Mouse (Mus musculus): ENCODE data around the gene Armc12. TPM values are rescaled to one million over a fixed set of nuclear protein-coding genes. Genes with fewer than 3 reads are reported as not detected.
"Not testable (repeated sequence)": the region's sequence is repeated elsewhere in the genome, so short reads cannot be mapped to it uniquely, and the experiment has no call there.

Gene Armc12
- polyA plus RNA-seq, 1 experiment = 0.05 TPM

DNA sequence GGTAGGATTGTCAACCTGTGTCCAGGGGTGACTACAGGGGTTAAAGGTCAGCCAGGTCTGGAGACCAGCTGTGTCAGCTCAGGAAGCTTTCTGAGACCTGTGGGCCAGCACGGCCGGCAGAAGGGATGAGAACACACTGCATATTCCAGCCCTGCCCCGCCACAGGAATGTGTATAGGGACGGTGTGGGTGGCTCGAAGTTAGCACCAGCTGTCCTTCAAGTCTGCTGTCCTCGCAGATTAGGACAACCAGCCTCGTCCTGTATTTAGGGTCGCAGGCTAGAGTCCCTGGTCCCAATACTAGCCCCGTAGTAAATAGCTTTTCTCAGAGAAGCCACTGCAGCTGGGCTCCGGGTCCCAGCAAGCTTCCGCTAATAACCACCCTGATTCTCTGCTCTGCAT lies 17.9 kb downstream of the Armc12 start:
- TF ChIP-seq CTCF (IDR thresholded peaks at IDR 0.05; ENCODE audit: borderline replicate concordance, extremely low read depth, insufficient read depth, insufficient read length) = no peak
- DNase-seq (ENCODE audit: low read depth) = no peak

GRCm38 (mm10) chr17:28549111-28549510 lies 18.5 kb downstream of the Armc12 start, which contains the start of gene Clpsl2:
TSS of gene Clpsl2 (plus strand) at chr17:28549411.
- TF ChIP-seq POLR2A (IDR thresholded peaks at IDR 0.05; ENCODE audit: borderline replicate concordance, extremely low read depth, insufficient read depth, insufficient read length, poor library complexity, severe bottlenecking) = no peak
- no peak for TF ChIP-seq CTCF (IDR thresholded peaks at IDR 0.05; ENCODE audit: borderline replicate concordance, extremely low read depth, insufficient read depth, insufficient read length)
- no peak for DNase-seq (ENCODE audit: low read depth)

DNA sequence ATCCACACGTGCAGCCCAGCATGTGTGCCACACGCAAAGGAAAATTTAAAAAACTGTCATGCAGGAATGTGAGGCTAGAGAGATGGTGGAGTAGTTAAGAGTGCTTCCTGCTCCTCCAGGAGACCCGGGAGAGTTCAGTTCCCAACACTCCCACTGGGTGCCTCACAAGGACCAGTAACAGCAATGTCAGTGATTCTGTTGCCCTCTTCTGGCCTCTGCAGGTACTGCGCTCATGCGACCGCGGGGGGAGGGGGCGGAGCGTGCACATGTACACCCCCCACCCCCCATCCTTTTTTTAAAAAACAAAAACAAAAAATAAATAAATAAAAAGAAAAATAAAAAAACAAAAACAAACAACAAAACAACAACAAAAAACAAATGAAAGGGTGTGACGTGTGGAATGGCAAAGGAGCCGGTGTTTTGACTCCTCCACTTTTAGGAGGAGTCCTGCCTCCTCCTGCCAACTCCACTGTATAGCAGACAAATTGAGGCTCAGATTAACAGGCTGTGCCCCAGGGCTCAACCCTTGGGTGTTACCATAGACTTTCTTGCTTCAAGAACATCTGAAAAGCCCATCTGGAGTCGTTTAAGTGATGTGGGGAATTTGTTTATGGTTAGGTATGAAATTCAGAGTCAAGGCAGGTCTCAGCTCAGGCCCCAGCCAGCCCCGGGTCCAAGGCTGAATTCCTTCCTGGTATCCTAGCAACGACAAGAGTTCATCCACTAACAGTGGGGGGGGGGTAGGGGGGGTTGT lies 22.6 kb downstream of the Armc12 start:
- TF ChIP-seq POLR2A (IDR thresholded peaks at IDR 0.05; ENCODE audit: borderline replicate concordance, extremely low read depth, insufficient read depth, insufficient read length, poor library complexity, severe bottlenecking) (no peak), CTCF (IDR thresholded peaks at IDR 0.05; ENCODE audit: borderline replicate concordance, extremely low read depth, insufficient read depth, insufficient read length) (peak; percentile 87)
- peak; percentile 69 for DNase-seq (ENCODE audit: low read depth)

DNA sequence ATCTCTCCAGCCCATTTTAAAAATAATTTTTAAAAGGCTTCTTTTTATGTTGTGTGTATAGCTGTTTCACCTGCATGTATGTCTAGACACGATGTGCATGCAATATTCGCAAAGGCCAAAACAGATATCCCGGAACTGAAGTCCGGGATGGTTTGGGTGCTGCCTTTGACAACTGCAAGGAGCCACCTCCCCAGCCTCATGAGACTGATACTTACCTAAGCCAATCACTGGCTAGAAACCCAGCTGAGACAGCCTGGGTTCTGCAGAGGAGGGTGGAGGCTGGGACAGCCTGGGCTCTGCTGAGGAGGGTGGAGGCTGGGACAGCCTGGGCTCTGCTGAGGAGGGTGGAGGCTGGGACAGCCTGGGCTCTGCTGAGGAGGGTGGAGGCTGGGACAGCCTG lies 23.4 kb downstream of the Armc12 start:
- not testable (repeated sequence) for DNase-seq (ENCODE audit: low read depth)

GRCm38 (mm10) chr17:28556635-28557396 lies 26.2 kb downstream of the Armc12 start:
- peak; percentile 79 for DNase-seq (ENCODE audit: low read depth)
- TF ChIP-seq CTCF (IDR thresholded peaks at IDR 0.05; ENCODE audit: borderline replicate concordance, extremely low read depth, insufficient read depth, insufficient read length) = no peak
- TF ChIP-seq POLR2A (IDR thresholded peaks at IDR 0.05; ENCODE audit: borderline replicate concordance, extremely low read depth, insufficient read depth, insufficient read length, poor library complexity, severe bottlenecking) = no peak

DNA sequence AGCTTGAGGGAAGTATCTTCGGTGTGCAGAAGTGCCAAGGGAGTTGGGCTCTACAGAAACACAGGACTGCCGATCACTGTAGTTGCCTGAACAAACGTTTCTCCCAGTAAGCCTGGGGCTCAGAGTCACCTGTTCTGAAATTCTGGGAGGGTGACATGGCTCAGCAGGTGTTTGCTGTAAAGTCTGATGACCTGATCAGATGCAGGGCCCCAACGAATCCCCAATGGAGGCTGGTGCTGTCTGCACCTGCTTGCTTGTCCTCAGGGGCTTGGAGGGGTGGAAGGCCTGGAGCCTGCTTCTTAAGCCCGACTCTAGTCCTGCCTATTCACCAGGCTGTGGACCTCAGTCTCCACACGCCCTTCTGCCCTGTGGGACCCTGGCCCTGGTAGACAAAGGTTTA lies 27.2 kb downstream of the Armc12 start:
- DNase-seq (ENCODE audit: low read depth) = no peak
- no peak for TF ChIP-seq CTCF (IDR thresholded peaks at IDR 0.05; ENCODE audit: borderline replicate concordance, extremely low read depth, insufficient read depth, insufficient read length)
- TF ChIP-seq POLR2A (IDR thresholded peaks at IDR 0.05; ENCODE audit: borderline replicate concordance, extremely low read depth, insufficient read depth, insufficient read length, poor library complexity, severe bottlenecking) = no peak

- DNase-seq (ENCODE audit: low read depth) = no peak
- TF ChIP-seq CTCF (IDR thresholded peaks at IDR 0.05; ENCODE audit: borderline replicate concordance, extremely low read depth, insufficient read depth, insufficient read length) (no peak), POLR2A (IDR thresholded peaks at IDR 0.05; ENCODE audit: borderline replicate concordance, extremely low read depth, insufficient read depth, insufficient read length, poor library complexity, severe bottlenecking) (no peak)
Observed at GRCm38 (mm10) chr17:28560598-28560997, 30.0 kb downstream of the Armc12 start, which contains the start of gene Clps. TSS of gene Clps (minus strand) at chr17:28560766.

- no peak for DNase-seq (ENCODE audit: low read depth)
- TF ChIP-seq POLR2A (IDR thresholded peaks at IDR 0.05; ENCODE audit: borderline replicate concordance, extremely low read depth, insufficient read depth, insufficient read length, poor library complexity, severe bottlenecking) = no peak
- TF ChIP-seq CTCF (IDR thresholded peaks at IDR 0.05; ENCODE audit: borderline replicate concordance, extremely low read depth, insufficient read depth, insufficient read length) = no peak
Observed at GRCm38 (mm10) chr17:28561613-28562012, 31.0 kb downstream of the Armc12 start.

DNA sequence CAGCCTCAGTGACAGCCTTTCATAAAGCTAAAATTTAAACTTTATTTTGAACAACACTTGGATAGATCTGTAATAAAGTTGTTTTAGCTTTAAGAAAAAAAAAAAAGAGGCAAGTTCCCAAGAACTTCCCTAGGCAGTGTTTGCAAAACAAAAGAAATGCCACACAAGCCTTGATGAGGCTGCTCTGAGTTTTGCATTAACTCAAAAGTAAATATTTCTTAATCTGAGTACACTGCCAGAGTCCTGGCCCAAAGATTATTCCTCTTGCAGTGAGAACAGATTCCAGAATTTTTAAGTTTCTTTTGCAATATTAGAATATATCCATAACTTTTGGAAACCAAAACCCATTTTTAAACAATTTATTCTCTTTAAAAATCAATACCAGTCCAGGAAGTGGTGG lies 34.6 kb downstream of the Armc12 start:
- TF ChIP-seq CTCF (IDR thresholded peaks at IDR 0.05; ENCODE audit: borderline replicate concordance, extremely low read depth, insufficient read depth, insufficient read length) (no peak), POLR2A (IDR thresholded peaks at IDR 0.05; ENCODE audit: borderline replicate concordance, extremely low read depth, insufficient read depth, insufficient read length, poor library complexity, severe bottlenecking) (no peak)
- DNase-seq (ENCODE audit: low read depth) = no peak

DNA sequence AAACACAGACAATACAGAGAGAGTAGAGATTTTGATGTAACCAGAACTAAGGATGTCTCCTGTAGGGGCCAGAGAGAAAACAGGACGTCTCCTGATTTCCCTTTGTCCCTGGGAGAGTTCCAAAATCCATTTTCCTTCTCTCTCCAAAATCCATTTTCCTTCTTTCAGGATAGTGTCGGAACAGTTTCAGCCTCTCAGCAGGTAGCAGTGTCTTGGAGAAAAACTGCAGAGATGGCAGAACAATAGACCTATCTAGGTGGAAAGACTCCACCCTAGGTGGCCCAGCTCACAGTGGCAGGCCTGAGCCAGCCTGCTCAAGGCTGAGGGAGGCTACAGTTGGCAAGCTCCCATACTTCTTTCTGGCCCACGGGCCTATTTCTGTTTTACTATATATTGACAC lies 36.9 kb downstream of the Armc12 start:
- TF ChIP-seq CTCF (IDR thresholded peaks at IDR 0.05; ENCODE audit: borderline replicate concordance, extremely low read depth, insufficient read depth, insufficient read length) (no peak), POLR2A (IDR thresholded peaks at IDR 0.05; ENCODE audit: borderline replicate concordance, extremely low read depth, insufficient read depth, insufficient read length, poor library complexity, severe bottlenecking) (no peak)
- no peak for DNase-seq (ENCODE audit: low read depth)

DNA sequence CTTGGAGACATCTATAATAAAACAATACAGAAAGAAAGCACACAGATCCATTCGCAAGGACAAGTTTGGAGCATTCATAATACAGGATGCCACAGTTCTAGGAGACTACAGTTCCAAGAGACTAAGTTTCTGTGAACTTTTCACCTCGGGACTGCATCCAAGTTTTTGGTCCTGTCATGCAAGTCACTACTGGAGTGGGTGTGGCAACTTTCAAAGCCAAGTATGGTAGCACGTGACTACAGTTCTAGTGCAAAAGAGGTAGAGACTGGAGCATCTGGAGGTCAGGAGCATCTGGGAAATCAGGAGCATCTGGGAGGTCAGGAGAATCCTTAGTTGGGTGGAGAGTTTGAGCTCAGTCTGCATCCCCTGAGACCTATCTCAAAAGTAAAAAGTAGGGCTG lies 41.3 kb downstream of the Armc12 start:
- no peak for DNase-seq (ENCODE audit: low read depth)
- TF ChIP-seq POLR2A (IDR thresholded peaks at IDR 0.05; ENCODE audit: borderline replicate concordance, extremely low read depth, insufficient read depth, insufficient read length, poor library complexity, severe bottlenecking) (no peak), CTCF (IDR thresholded peaks at IDR 0.05; ENCODE audit: borderline replicate concordance, extremely low read depth, insufficient read depth, insufficient read length) (no peak)

GRCm38 (mm10) chr17:28572521-28572920 lies 41.9 kb downstream of the Armc12 start:
- TF ChIP-seq CTCF (IDR thresholded peaks at IDR 0.05; ENCODE audit: borderline replicate concordance, extremely low read depth, insufficient read depth, insufficient read length) = no peak
- TF ChIP-seq POLR2A (IDR thresholded peaks at IDR 0.05; ENCODE audit: borderline replicate concordance, extremely low read depth, insufficient read depth, insufficient read length, poor library complexity, severe bottlenecking) = no peak
- no peak for DNase-seq (ENCODE audit: low read depth)

Measured in brain, embryonic 14.5 days (tissue).